Mouse (Mus musculus) mesoderm, embryonic 11.5 days (tissue): ENCODE results near the gene Icosl.
"Not testable (repeated sequence)": the region's sequence is repeated elsewhere in the genome, so short reads cannot be mapped to it uniquely, and the experiment has no call there.

Experiments
- DNase-seq: peaks from one replicate; pipeline ENCODE4 v3.0.0-alpha.2; 2012; ENCODE audit warnings: low read depth, low spot score

Gene Icosl

DNA sequence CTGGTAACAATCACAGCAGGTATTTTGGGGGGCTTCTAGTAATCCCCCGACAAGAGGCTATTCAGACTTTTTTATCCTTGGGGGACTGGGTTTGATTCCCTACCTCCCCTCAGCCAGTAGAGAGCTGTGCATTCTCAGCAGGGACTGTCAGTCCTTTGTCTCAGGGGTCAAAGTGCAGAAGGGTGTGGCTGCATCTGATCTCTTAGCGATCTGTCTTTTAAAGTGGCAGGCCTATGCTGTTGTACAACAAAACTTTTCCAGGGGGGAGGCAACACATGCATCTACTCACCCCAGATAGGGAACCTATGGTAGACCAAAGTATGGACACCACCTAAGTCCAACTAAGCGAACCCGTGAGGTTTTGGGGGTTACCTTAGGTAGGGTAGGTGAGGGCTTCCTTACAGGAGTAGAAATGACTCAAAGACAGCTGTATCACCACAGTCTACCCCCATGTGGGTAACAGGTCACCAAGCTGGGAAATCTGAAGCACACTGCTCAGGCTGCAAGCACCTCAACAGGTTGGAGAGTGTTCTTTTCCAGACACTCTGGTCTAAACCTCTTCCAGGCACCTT lies 45.5 kb downstream of the Icosl start:
- no peak for DNase-seq

- no peak for DNase-seq
Observed at GRCm38 (mm10) chr10:78115153-78115552, 46.1 kb downstream of the Icosl start.

DNA sequence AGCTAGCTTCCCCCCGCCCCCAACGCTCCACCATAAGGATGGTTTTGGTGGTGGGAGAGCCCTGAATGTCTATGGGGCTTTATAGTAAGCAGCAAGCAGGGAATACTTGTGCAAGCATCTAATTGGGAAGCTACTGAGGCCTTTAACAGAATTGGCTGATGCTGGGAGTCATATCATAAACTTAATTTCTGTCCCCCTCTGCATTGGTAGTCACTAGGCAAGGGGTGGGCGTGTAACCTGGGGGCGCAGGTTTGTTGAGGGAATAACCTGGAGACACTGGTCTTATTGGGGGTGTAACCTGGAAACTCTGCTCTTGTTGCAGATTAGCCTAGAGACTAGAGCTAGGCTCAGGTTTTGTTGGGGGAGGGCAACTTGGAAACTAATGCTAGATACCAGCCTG lies 50.3 kb downstream of the Icosl start:
- DNase-seq, result no peak

- DNase-seq, result not testable (repeated sequence)
Observed at GRCm38 (mm10) chr10:78124137-78124536, 55.0 kb downstream of the Icosl start.

DNA sequence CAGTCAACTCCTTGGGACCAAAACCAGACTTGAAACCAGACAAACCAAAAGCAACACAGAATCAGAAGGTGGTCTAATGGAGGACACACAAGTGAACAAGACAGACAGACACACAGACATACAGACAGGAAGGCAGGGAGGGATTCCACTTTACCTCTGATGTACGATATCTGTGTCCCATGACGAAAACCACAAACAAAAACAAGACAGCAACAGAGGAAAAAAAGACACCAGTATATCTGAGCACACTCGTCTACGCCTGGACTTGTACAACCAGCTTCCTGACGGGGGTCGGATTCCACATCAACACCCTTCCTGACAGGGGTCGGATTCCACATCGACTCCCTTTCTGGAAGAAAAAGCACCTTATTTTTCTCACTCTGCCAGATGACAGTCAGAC lies 56.0 kb downstream of the Icosl start:
- not testable (repeated sequence) for DNase-seq

GRCm38 (mm10) chr10:78126311-78126710 lies 57.2 kb downstream of the Icosl start:
- DNase-seq, result no peak

GRCm38 (mm10) chr10:78127046-78127870 lies 58.2 kb downstream of the Icosl start:
- no peak for DNase-seq

DNA sequence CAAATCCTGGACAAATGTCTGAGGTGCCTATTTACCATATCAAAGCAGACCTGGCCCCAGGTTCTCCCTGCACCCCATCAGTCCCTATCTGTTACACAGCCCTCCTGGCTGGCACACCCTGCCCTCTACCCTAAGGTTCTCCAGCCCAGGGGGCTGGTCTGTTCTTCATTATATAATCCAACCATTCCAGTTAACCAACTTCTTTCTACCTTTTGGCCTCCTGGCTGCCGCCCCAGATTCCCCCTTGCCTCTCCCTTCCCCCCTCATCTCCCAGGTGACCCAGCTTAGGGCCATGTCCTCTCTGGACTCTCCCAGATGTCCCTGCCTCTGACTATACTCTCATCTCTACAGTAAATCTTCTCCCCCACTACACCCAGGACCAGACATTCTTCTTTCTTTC lies 58.8 kb downstream of the Icosl start:
- no peak for DNase-seq

- DNase-seq, result no peak
Observed at GRCm38 (mm10) chr10:78128647-78129046, 59.5 kb downstream of the Icosl start.

GRCm38 (mm10) chr10:78129423-78129822 lies 60.3 kb downstream of the Icosl start:
- no peak for DNase-seq

GRCm38 (mm10) chr10:78129998-78130397 lies 60.9 kb downstream of the Icosl start:
- DNase-seq, result no peak
